Mouse (Mus musculus) liver, postnatal 0 days (tissue): ENCODE data around the gene Tk1. TPM values are rescaled to one million over a fixed set of nuclear protein-coding genes. Genes with fewer than 3 reads are reported as not detected.
A peak's percentile ranks its signal among the peaks of the same experiment; 100 is the strongest.

Source experiments
- ATAC-seq: fragments of 200-750 bp; cut with Nextera tagmentation; 2 replicates; pipeline ENCODE4 v1.8.0; 2017; ENCODE audit warnings: mild to moderate bottlenecking, moderate library complexity
- DNase-seq: peaks from one replicate; pipeline ENCODE4 v3.0.0-alpha.2; 2016
- H3K27ac ChIP-seq: fragments of 300-500 bp; sonication (generic); 2 replicates; pipeline ENCODE4 v1.5.1; 2014; ENCODE audit warnings: antibody characterized with exemption, moderate library complexity, mild to moderate bottlenecking, low read depth
- H3K27me3 ChIP-seq: fragments of 300-500 bp; sonication (generic); 2 replicates; pipeline ENCODE4 v1.6.1; 2014; ENCODE audit warnings: low read length, control low read depth, mixed read lengths; ENCODE audit not compliant: insufficient read depth
- H3K36me3 ChIP-seq: fragments of 300-500 bp; sonication (generic); replicated peaks from 2 replicates; pipeline ENCODE4 v1.6.1; 2014; ENCODE audit warnings: mild to moderate bottlenecking, control low read depth, low read length, moderate library complexity, mixed read lengths; ENCODE audit not compliant: insufficient read depth
- H3K4me1 ChIP-seq: fragments of 300-500 bp; sonication (generic); 2 replicates; pipeline ENCODE4 v1.6.1; 2014; ENCODE audit warnings: antibody characterized with exemption, mild to moderate bottlenecking, control low read depth; ENCODE audit not compliant: insufficient read depth
- H3K4me2 ChIP-seq: fragments of 300-500 bp; sonication (generic); 2 replicates; pipeline ENCODE4 v1.6.1; 2014; ENCODE audit warnings: low read depth, mild to moderate bottlenecking, low read length, moderate library complexity, mixed read lengths
- H3K4me3 ChIP-seq: fragments of 300-500 bp; sonication (generic); 2 replicates; pipeline ENCODE4 v1.5.1; 2014; ENCODE audit warnings: low read depth, low read length
- H3K9ac ChIP-seq: fragments of 300-500 bp; sonication (generic); replicated peaks from 2 replicates; pipeline ENCODE4 v1.6.1; 2014; ENCODE audit warnings: mild to moderate bottlenecking, moderate library complexity
- H3K9me3 ChIP-seq: fragments of 300-500 bp; sonication (generic); 2 replicates; pipeline ENCODE4 v1.6.1; 2016; ENCODE audit warnings: mild to moderate bottlenecking, control low read depth, low read length, mixed read lengths
- CTCF ChIP-seq: sonication (generic); IDR thresholded peaks from 2 replicates; pipeline ENCODE4 v1.5.1; 2016; ENCODE audit warnings: antibody characterized with exemption, low read depth
- EP300 ChIP-seq: IDR thresholded peaks from 2 replicates; pipeline ENCODE4 v1.6.1; 2016; ENCODE audit warnings: antibody characterized with exemption, low read depth, mild to moderate bottlenecking
- WGBS: fragments of 180-500 bp; shearing (Covaris S2); extraction: QIAGEN DNeasy Blood & Tissue Kit; methylation state at CpG from one replicate; pipeline ENCODE4 v1.1.7; 2014; ENCODE audit not compliant: insufficient replicate concordance; 5-methylcytosine and 5-hydroxymethylcytosine counted together
- polyA plus RNA-seq: library from polyadenylated mRNA; unstranded; fragments of >200 nt; fragmentation: Nextera tagmentation; extraction: Ambion mirVana; gene quantifications from 2 replicates; pipeline ENCODE4 v1.2.1, GENCODE M21; 2015

Tk1 gene
- polyA plus RNA-seq, 1 experiment from 2014 or later, result 101 TPM

GRCm38 (mm10) chr11:117800038-117800437 is 25.9 kb downstream of the Tk1 start:
- no peak for DNase-seq
- peak overlapping the region; percentile 73 for H3K4me2 ChIP-seq
- no peaks in the 10 kb centered on the region for H3K27me3 ChIP-seq
- no peak overlapping the region for H3K9ac ChIP-seq
- ATAC-seq, result no peak
- no peak overlapping the region for H3K4me3 ChIP-seq
- H3K27ac ChIP-seq, result 0 out of 2 replicates have a peak overlapping the region, but pooled peaks have one; percentile 91
- TF ChIP-seq CTCF, result no peak
- no peaks in the 10 kb centered on the region for H3K9me3 ChIP-seq
- H3K36me3 ChIP-seq, result peaks cover 5% of the 10 kb centered on the region; the same call in 1 of the 2 replicates
- H3K4me1 ChIP-seq, result peaks cover 30% of the 10 kb centered on the region
- 85% methylated on average over 7 of the region's 7 CpGs for WGBS

GRCm38 (mm10) chr11:117799174-117799573 is 26.7 kb downstream of the Tk1 start:
- Histone ChIP-seq H3K4me1 (peaks cover 30% of the 10 kb centered on the region), H3K27ac (peak overlapping the region; percentile 91), H3K36me3 (peaks cover 5% of the 10 kb centered on the region; the same call in 1 of the 2 replicates), H3K4me2 (peak overlapping the region; percentile 73), H3K9me3 (no peaks in the 10 kb centered on the region), H3K9ac (peak overlapping the region; percentile 69), H3K4me3 (peak overlapping the region; percentile 63), H3K27me3 (no peaks in the 10 kb centered on the region)
- no peak for TF ChIP-seq CTCF
- no peak for TF ChIP-seq EP300
- DNase-seq (no peak), ATAC-seq (no peak)
- 40% methylated on average over 5 of the region's 5 CpGs for WGBS

GRCm38 (mm10) chr11:117798160-117798541 is 27.7 kb downstream of the Tk1 start:
- H3K9ac ChIP-seq, result peak overlapping the region; percentile 69
- TF ChIP-seq CTCF (no peak), EP300 (peak; percentile 59)
- H3K4me2 ChIP-seq, result peak overlapping the region; percentile 73
- 9% methylated on average over 2 of the region's 2 CpGs for WGBS
- DNase-seq (no peak), ATAC-seq (peak; percentile 6; the same call in 1 of the 2 replicates)
- peak overlapping the region; percentile 63 for H3K4me3 ChIP-seq
- H3K27ac ChIP-seq, result peak overlapping the region; percentile 91
- no peaks in the 10 kb centered on the region for H3K27me3 ChIP-seq
- H3K36me3 ChIP-seq, result 0 out of 2 replicates have a peak, but pooled peaks cover 3% of the 10 kb centered on the region
- H3K4me1 ChIP-seq, result peaks cover 32% of the 10 kb centered on the region
- H3K9me3 ChIP-seq, result no peaks in the 10 kb centered on the region

GRCm38 (mm10) chr11:117797511-117798159 is 28.3 kb downstream of the Tk1 start, which contains the start of gene 6030468B19Rik:
6030468B19Rik (plus strand) TSS chr11:117797660.
- Histone ChIP-seq H3K27ac (peak within 1 kb of the TSS; percentile 91), H3K4me1 (peaks cover 35% of the 10 kb centered on the region), H3K27me3 (no peaks in the 10 kb centered on the region), H3K9me3 (no peaks in the 10 kb centered on the region), H3K4me3 (peak within 1 kb of the TSS; percentile 63), H3K9ac (peak within 1 kb of the TSS; percentile 69), H3K4me2 (peak within 1 kb of the TSS; percentile 73), H3K36me3 (no peaks in the 10 kb centered on the region)
- no peak for TF ChIP-seq CTCF
- TF ChIP-seq EP300, result peak; percentile 96
- ATAC-seq (peak; percentile 95), DNase-seq (peak; percentile 73)
- 35% methylated on average over 9 of the region's 9 CpGs for WGBS

GRCm38 (mm10) chr11:117796954-117797353 is 28.9 kb downstream of the Tk1 start:
- Histone ChIP-seq H3K9ac (peak overlapping the region; percentile 69), H3K36me3 (no peaks in the 10 kb centered on the region), H3K9me3 (no peaks in the 10 kb centered on the region), H3K4me3 (peak overlapping the region; percentile 63), H3K4me2 (peak overlapping the region; percentile 73), H3K27me3 (no peaks in the 10 kb centered on the region), H3K27ac (peak overlapping the region; percentile 91), H3K4me1 (peaks cover 42% of the 10 kb centered on the region)
- WGBS, result 30% methylated on average over 5 of the region's 5 CpGs
- DNase-seq, result no peak
- TF ChIP-seq EP300 (no peak), CTCF (no peak)
- ATAC-seq, result peak; percentile 11

- H3K27ac ChIP-seq, result no peak overlapping the region
- no peak for DNase-seq
- no peak overlapping the region for H3K4me3 ChIP-seq
- H3K36me3 ChIP-seq, result peaks cover 7% of the 10 kb centered on the region
- no peak overlapping the region for H3K4me2 ChIP-seq
- peaks cover 54% of the 10 kb centered on the region for H3K4me1 ChIP-seq
- TF ChIP-seq EP300 (no peak), CTCF (no peak)
- H3K27me3 ChIP-seq, result no peaks in the 10 kb centered on the region
- ATAC-seq, result no peak
- H3K9ac ChIP-seq, result no peak overlapping the region
- no peaks in the 10 kb centered on the region for H3K9me3 ChIP-seq
- 76% methylated on average over 4 of the region's 4 CpGs for WGBS
These were observed 31.8 kb downstream of the Tk1 start for GRCm38 (mm10) chr11:117794035-117794551.
